In genomic region chr19:30687942-30688341, GRCm38 (mm10) we compare ENCODE assay signal across 15 mouse cellular contexts.
"Had no signal": no experiment of that assay in that cellular context is flagged by ENCODE, and none has a peak within 500 bp of the region (broad histone marks: within the 10 kb centered on the region; RNA-seq: fewer than 3 reads in every experiment).

No protein-coding gene starts in this region.

- H3K4me3 ChIP-seq: limb, embryonic 15.5 days; liver, embryonic 12.5 days; megakaryocyte, embryonic 14.5 days; midbrain, embryonic 13.5 days; myocyte had no signal

- H3K9ac ChIP-seq: limb, embryonic 15.5 days; liver, embryonic 12.5 days; lung, embryonic 14.5 days; midbrain, embryonic 13.5 days had no signal

- H3K27ac ChIP-seq: limb, embryonic 15.5 days; liver, embryonic 12.5 days; macrophage; midbrain, embryonic 13.5 days had no signal

- ATAC-seq: intestine, embryonic 16.5 days; liver, embryonic 12.5 days; midbrain, embryonic 13.5 days had no signal

- H3K4me1 ChIP-seq: limb, embryonic 15.5 days; liver, embryonic 12.5 days; megakaryocyte, embryonic 14.5 days; midbrain, embryonic 13.5 days had no signal

- H3K36me3 ChIP-seq: limb, embryonic 15.5 days; liver, embryonic 12.5 days; midbrain, embryonic 13.5 days had no signal

- DNase-seq: kidney, adult 2 months; kidney, postnatal 36 days; layer of hippocampus, postnatal 36 days; lung, embryonic 14.5 days; lung, postnatal 14 days; retina, postnatal 1 day; right cerebral cortex, postnatal 4 days; thymus, postnatal 36 days had no signal

- H3K9me3 ChIP-seq: limb, embryonic 15.5 days; liver, embryonic 12.5 days; megakaryocyte, embryonic 14.5 days; midbrain, embryonic 13.5 days had no signal

- H3K4me2 ChIP-seq: limb, embryonic 15.5 days; liver, embryonic 12.5 days; lung, embryonic 14.5 days; midbrain, embryonic 13.5 days had no signal

- H3K27me3 ChIP-seq: limb, embryonic 15.5 days; liver, embryonic 12.5 days; megakaryocyte, embryonic 14.5 days; midbrain, embryonic 13.5 days had no signal
